Mouse (Mus musculus): Measurements from ENCODE around the gene Msi1. TPM values are rescaled to one million over a fixed set of nuclear protein-coding genes. Genes with fewer than 3 reads are reported as not detected.
A peak's percentile ranks its signal among the peaks of the same experiment; 100 is the strongest.

The Msi1 gene
- total and polyA plus RNA-seq, 2 experiments from 2014 or later = 46.2 to 75.9 TPM

DNA sequence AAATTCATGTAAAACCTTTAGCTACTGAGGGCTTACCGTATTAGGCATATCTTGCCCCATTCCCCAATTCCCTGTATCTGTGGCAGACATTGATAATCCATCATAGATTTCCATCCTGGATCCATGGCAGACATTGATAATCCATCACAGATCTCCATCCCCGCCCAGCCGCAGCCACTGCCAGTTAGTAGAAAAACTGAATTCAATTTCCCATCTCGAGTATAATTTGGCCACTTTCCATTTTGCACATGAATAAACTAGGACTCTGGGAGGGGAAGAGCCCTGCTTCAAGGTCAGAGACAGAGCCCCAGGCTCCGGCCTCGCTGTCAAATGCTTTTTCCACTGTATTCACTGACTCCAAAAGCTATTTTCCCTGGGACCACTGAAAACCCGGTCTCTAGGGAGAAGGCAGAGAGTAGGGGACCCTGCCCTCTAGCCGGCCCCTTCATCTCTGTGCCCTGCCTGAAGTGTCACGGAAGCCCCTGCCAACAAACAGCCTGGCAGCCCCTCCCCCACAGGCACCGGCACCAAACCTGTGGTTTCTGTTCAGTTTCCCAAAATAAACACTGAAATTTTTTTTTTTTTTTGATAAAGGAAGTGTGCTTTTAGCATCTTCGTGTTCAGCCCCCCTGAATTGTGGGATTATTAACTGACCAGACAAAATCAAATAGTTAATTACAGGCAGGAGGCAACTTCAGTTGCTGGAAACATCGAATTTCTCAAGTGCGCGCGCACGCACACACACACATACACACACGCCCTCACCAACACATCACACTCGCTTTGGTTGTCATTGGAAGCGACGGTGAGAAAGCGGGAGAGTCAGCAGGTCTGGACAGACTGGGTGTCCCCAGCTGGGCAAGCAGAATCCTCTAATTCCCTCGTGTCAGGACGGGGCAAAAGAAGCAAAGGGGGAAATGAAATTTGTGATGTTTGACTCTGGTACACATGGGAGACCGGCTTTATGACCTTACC lies 14.0 kb upstream of the Msi1 start:
- Histone ChIP-seq H3K36me3 (ENCODE audit: insufficient read depth, low read length) (no peaks in the 10 kb centered on the region), H3K4me2 (ENCODE audit: low read depth, low read length) (peak overlapping the region; percentile 53), H3K27me3 (ENCODE audit: insufficient read depth, low read length) (no peaks in the 10 kb centered on the region), H3K9ac (replicated peaks; ENCODE audit: low read length) (peak overlapping the region; percentile 37), H3K9me3 (ENCODE audit: low read length) (no peaks in the 10 kb centered on the region; the same call in 1 of the 2 replicates), H3K27ac (peak overlapping the region; percentile 56), H3K4me3 (ENCODE audit: low read length) (peak overlapping the region; percentile 26), H3K4me1 (ENCODE audit: insufficient read depth, low read length) (no peaks in the 10 kb centered on the region)
- ATAC-seq (peak; percentile 47; the same call in 1 of the 2 replicates), DNase-seq (ENCODE audit: low spot score) (peak; percentile 69)
- TF ChIP-seq CTCF (IDR thresholded peaks at IDR 0.05; ENCODE audit: low read depth) = no peak
- 43% methylated on average over 24 of the region's 24 CpGs for WGBS

GRCm38 (mm10) chr5:115428831-115429358 lies 504 bp upstream of the Msi1 start:
- ATAC-seq (no peak), DNase-seq (ENCODE audit: low spot score) (peak; percentile 17)
- H3K27ac ChIP-seq = peak overlapping the region; percentile 84
- no peaks in the 10 kb centered on the region for H3K36me3 ChIP-seq (ENCODE audit: insufficient read depth, low read length)
- H3K9me3 ChIP-seq (ENCODE audit: low read length) = no peaks in the 10 kb centered on the region
- WGBS = 3% methylated on average over 20 of the region's 20 CpGs
- H3K4me3 ChIP-seq (ENCODE audit: low read length) = peak overlapping the region; percentile 96
- H3K27me3 ChIP-seq (ENCODE audit: insufficient read depth, low read length) = no peaks in the 10 kb centered on the region
- H3K4me2 ChIP-seq (ENCODE audit: low read depth, low read length) = peak overlapping the region; percentile 95
- H3K4me1 ChIP-seq (ENCODE audit: insufficient read depth, low read length) = peaks cover 25% of the 10 kb centered on the region; the same call in 1 of the 2 replicates
- no peak for TF ChIP-seq CTCF (IDR thresholded peaks at IDR 0.05; ENCODE audit: low read depth)
- H3K9ac ChIP-seq (replicated peaks; ENCODE audit: low read length) = peak overlapping the region; percentile 98

DNA sequence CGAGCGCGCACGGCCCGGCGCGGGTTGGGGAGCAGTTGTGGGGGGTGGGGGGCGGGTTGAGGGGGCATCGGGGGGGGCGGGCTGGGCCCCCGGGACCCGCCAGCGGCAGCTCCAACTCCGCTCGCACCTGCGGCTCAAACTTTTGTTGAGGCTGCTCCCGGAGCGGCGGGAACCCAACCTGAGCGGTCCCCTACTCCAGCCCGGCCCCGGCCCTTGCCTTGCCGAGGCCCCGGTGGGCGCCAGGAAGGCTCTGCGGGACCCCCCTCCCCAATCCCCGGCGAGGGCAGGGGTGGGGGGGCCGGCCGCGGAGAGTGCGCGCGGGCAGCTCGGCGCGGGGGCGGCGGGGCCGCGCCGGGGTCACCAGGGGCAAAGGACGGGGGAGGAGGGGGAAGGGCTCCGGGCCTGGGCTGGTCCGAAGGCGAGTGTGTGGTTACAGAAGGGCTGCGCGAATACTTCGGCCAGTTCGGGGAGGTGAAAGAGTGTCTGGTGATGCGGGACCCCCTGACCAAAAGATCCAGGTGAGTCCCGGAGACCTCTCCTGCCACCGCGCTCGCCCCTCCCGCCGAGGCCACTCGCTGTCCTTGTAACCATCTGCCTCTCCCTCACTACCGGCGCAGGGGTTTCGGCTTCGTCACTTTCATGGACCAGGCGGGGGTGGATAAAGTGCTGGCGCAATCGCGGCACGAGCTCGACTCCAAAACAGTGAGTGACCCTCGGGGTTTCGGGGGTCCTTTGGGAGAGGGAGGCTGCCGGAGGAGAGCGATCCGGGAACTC lies 975 bp downstream of the Msi1 start:
- Histone ChIP-seq H3K4me2 (ENCODE audit: low read depth, low read length) (peak overlapping the region; percentile 95), H3K9me3 (ENCODE audit: low read length) (no peaks in the 10 kb centered on the region), H3K27me3 (ENCODE audit: insufficient read depth, low read length) (no peaks in the 10 kb centered on the region), H3K4me3 (ENCODE audit: low read length) (peak overlapping the region; percentile 96), H3K27ac (peak overlapping the region; percentile 84), H3K4me1 (ENCODE audit: insufficient read depth, low read length) (peaks cover 38% of the 10 kb centered on the region), H3K9ac (replicated peaks; ENCODE audit: low read length) (peak overlapping the region; percentile 98), H3K36me3 (ENCODE audit: insufficient read depth, low read length) (no peaks in the 10 kb centered on the region)
- peak; percentile 6 for ATAC-seq
- TF ChIP-seq CTCF (IDR thresholded peaks at IDR 0.05; ENCODE audit: low read depth) = no peak
- under 1% methylated on average over 54 of the region's 73 CpGs for WGBS
- DNase-seq (ENCODE audit: low spot score) = peak; percentile 23

DNA sequence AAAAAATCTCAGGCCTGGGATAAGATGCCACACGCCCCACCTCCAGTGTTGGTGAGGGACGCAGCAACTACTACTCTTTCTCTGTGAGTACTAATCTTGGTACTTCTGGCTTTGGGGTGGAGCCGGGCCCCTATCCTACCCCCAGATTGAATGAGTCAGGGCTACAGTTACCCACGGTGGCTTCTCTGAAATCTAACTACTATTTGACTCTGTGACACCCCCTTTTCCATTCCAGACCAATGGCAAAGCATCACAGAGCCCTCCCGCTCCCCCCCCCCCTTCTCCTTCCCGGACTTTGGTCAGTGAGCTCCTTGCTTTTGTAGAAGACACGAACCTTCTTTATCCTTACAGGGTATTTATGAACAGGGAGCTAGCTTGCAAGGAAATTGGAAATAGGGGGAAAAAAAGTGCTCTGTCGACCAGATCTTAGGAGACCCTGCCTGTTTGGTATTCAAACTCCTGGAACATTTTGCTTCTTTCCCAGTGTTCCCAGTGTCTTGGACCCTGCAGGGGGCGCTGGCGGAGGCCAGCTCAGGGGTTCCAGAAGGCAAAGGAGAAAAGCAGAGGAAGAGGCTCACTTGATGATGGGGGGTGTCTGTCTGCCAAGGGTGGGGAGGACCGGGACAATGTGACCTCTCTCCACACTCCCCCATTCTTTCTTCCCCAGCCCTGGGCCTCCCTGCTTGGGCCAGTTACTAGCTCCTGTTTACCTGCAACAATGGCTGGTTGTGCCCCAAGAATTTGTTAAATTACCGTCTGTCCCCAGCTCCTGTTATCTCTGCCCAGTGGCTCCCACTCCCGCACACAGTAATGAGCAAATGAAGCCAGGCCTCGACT lies 1.9 kb downstream of the Msi1 start:
- Histone ChIP-seq H3K27ac (peak overlapping the region; percentile 84), H3K9ac (replicated peaks; ENCODE audit: low read length) (peak overlapping the region; percentile 98), H3K36me3 (ENCODE audit: insufficient read depth, low read length) (no peaks in the 10 kb centered on the region), H3K4me3 (ENCODE audit: low read length) (peak overlapping the region; percentile 96), H3K4me1 (ENCODE audit: insufficient read depth, low read length) (peaks cover 48% of the 10 kb centered on the region), H3K27me3 (ENCODE audit: insufficient read depth, low read length) (no peaks in the 10 kb centered on the region), H3K4me2 (ENCODE audit: low read depth, low read length) (peak overlapping the region; percentile 95), H3K9me3 (ENCODE audit: low read length) (no peaks in the 10 kb centered on the region)
- 4% methylated on average over 14 of the region's 14 CpGs for WGBS
- peak; percentile 76 for DNase-seq (ENCODE audit: low spot score)
- 0 out of 2 replicates have a peak, but pooled peaks have one; percentile 13 for ATAC-seq
- peak; percentile 69 for TF ChIP-seq CTCF (IDR thresholded peaks at IDR 0.05; ENCODE audit: low read depth)

GRCm38 (mm10) chr5:115431898-115432259 lies 2.5 kb downstream of the Msi1 start:
- TF ChIP-seq CTCF (IDR thresholded peaks at IDR 0.05; ENCODE audit: low read depth) = no peak
- 3% methylated on average over 7 of the region's 7 CpGs for WGBS
- no peaks in the 10 kb centered on the region for H3K27me3 ChIP-seq (ENCODE audit: insufficient read depth, low read length)
- H3K9me3 ChIP-seq (ENCODE audit: low read length) = no peaks in the 10 kb centered on the region
- no peak for ATAC-seq
- peak overlapping the region; percentile 95 for H3K4me2 ChIP-seq (ENCODE audit: low read depth, low read length)
- H3K27ac ChIP-seq = peak overlapping the region; percentile 84
- no peak for DNase-seq (ENCODE audit: low spot score)
- H3K4me1 ChIP-seq (ENCODE audit: insufficient read depth, low read length) = peaks cover 54% of the 10 kb centered on the region
- no peaks in the 10 kb centered on the region for H3K36me3 ChIP-seq (ENCODE audit: insufficient read depth, low read length)
- H3K4me3 ChIP-seq (ENCODE audit: low read length) = peak overlapping the region; percentile 96
- H3K9ac ChIP-seq (replicated peaks; ENCODE audit: low read length) = peak overlapping the region; percentile 44; the same call in 1 of the 2 replicates

All from hindbrain, postnatal 0 days (tissue).